Mouse (Mus musculus): ENCODE data around the gene Safb2.

Gene Safb2

GRCm38 (mm10) chr17:56522744-56523143 is 61.6 kb downstream of the Safb2 start:
- no peak for DNase-seq (ENCODE audit: low spot score)

GRCm38 (mm10) chr17:56515690-56516410 is 68.5 kb downstream of the Safb2 start:
- no peak for DNase-seq (ENCODE audit: low spot score)

- DNase-seq (ENCODE audit: low spot score), result no peak
Observed at GRCm38 (mm10) chr17:56514916-56515315, 69.5 kb downstream of the Safb2 start.

GRCm38 (mm10) chr17:56514330-56514729 is 70.1 kb downstream of the Safb2 start:
- DNase-seq (ENCODE audit: low spot score), result no peak

- no peak for DNase-seq (ENCODE audit: low spot score)
Observed at GRCm38 (mm10) chr17:56512310-56512709, 72.1 kb downstream of the Safb2 start, which contains the start of gene Znrf4. TSS of gene Znrf4 (minus strand) at chr17:56512431.

GRCm38 (mm10) chr17:56511707-56512090 is 72.7 kb downstream of the Safb2 start:
- DNase-seq (ENCODE audit: low spot score), result no peak

- DNase-seq (ENCODE audit: low spot score), result no peak
Observed at GRCm38 (mm10) chr17:56510970-56511706, 73.2 kb downstream of the Safb2 start.
